Mouse (Mus musculus) inflammation-experienced regulatory T-cells, adult 16 weeks (primary cell): ENCODE data around the gene Ighmbp2. TPM values are rescaled to one million over a fixed set of nuclear protein-coding genes. Genes with fewer than 3 reads are reported as not detected.

Source experiments
- polyA plus RNA-seq: library from polyadenylated mRNA; unstranded; fragments of 100-300 nt; shearing (Covaris generic); gene quantifications from one replicate; pipeline ENCODE4 v1.2.1, GENCODE M21; 2017

The Ighmbp2 gene
- 20.9 TPM for polyA plus RNA-seq

DNA sequence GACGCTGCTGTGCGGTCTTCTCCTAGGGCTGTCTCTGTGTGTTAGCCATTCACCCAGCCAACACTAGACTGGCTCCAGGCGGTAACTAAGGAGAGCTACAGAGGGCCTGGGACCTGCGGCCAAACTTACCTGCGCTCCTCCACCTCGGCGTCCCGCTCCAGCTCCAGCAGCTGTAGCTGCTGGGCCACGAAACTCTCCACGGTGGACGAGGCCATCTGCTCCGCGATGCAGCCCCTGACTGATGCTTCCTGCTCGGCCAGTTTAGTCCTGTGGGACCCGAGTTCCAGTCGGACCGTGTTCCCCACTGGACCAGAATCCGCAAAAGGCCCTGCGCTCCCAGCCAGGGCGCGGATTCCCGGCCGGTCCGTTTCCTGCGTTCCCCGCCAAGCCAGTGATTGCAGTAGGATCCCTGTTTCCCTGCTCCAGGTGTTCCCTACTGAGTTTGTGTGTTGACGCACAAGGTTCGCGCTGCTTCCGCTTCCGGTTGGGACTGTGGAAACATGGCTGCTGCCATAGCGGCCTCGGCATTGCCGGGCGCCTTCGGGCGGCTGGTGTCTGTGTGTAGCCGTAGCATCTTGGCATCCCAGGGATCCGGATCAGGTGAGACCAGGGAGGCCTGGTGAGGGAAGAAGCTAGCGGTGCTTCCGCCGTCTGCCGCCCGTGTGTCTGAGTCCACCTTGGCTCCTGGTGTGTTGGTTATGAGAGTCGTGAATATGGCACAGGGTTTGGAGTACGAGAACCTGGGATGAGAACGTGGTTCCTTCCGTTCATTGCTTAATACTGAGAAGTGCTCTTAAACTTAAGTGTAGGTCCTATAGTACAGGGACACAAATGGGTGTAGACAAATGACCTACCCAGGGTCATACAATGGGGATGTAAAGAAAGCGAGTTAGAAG, at the start of gene Ighmbp2, which contains the start of gene Mrpl21:
Gene Ighmbp2, minus strand, starts transcription at position 446 of the 896 bp plus-strand sequence.
Gene Mrpl21, plus strand, starts transcription at position 330 of the 896 bp plus-strand sequence.

DNA sequence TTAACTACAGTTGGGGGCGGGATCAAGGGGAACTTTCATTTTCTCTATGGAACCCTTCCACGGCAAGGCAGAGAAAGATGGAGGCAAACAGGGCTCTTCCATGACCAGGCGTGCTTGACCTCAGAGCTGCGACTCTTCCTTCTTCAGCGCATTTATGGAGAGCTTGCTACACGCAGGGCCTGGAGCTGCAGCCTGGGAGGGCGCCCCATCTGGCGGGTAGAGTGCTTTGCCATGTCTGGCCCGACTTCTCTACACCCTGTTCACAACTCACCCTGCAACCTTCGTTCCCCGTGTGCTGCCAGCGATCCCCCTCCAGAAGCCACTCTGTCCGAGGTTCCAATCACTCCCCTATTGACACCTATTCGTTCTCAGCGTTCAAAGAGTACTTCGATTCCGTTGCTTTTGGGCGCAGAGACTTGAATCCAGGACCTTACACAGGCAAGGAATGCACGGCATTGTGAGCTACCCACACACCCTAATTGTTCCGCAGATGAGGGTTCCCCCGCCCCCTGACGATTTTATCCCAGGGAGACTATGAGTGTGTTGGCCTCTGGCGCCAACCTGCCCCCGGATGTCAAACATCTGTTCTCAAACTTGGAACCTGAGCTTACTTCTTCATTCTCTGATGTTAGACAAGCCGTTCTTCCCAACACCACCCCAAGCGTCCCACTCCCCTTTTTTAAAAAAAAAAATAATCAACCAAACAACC, 39.6 kb upstream of the Ighmbp2 start, which contains the start of gene Cpt1a:
Gene Cpt1a, plus strand, starts transcription at position 74 of the 709 bp plus-strand sequence.

Other genes starting within 250 kb of the Ighmbp2 start
- 98.6 TPM for gene Mrpl21, start 116 bp downstream of the Ighmbp2 start, polyA plus RNA-seq
- gene Cpt1a, start 39.3 kb upstream of the Ighmbp2 start, polyA plus RNA-seq, result 47.4 TPM
- not detected for gene Tesmin, start 105.8 kb upstream of the Ighmbp2 start, polyA plus RNA-seq
- gene Gal, start 131.5 kb upstream of the Ighmbp2 start, polyA plus RNA-seq, result 6.6 TPM